Mouse (Mus musculus) bone marrow, adult 2 months (tissue): ENCODE measurements around the gene Fkbp6.

ENCODE experiments used
- CTCF ChIP-seq: fragments of 200-500 bp; IDR thresholded peaks from 2 replicates; pipeline ENCODE4 v1.5.1; 2011; ENCODE audit warnings: low read length, control low read depth; ENCODE audit not compliant: control insufficient read depth, insufficient read depth
- POLR2A ChIP-seq: fragments of 200-500 bp; IDR thresholded peaks from 2 replicates; pipeline ENCODE4 v1.6.1; 2011; ENCODE audit warnings: low read depth, mild to moderate bottlenecking, control low read depth, low read length, borderline replicate concordance; ENCODE audit not compliant: control insufficient read depth

DNA sequence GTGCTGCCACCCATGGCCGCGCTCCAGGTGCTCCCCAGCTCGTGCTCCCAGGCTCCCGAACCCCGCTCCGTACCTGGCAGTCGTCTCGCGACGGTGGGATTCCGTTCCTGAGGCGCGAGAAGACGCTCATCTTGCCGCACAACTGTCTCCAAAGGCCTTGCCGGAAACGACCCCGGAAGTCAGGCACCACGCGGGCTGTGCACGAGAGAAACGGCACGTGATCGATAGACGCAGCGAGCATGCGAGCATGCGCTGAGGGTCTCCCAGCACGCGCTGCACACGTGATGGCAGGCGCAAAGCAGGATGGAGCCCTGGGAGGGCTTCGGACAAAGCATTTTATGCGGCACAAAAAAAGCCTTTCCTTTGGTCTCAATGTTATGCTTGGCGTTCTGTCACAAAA is at the start of gene Fkbp6:
- TF ChIP-seq POLR2A (no peak), CTCF (no peak)
